Mouse (Mus musculus) urinary bladder, adult 2 months (tissue): Measurements from ENCODE around the gene Kctd17. TPM values are rescaled to one million over a fixed set of nuclear protein-coding genes. Genes with fewer than 3 reads are reported as not detected.

Experiments used
- DNase-seq: peaks from one replicate; pipeline ENCODE4 v3.0.0; 2022; ENCODE audit warnings: low spot score
- polyA plus RNA-seq: library from polyadenylated mRNA; depleted of rRNA; stranded (reverse); fragments of >200 nt; gene quantifications from 2 replicates; pipeline ENCODE4 v1.2.3, GENCODE M21; 2012; rRNA removed

Gene Kctd17
- polyA plus RNA-seq, 1 experiment: 121 TPM

- no peak for DNase-seq
These were observed 53.2 kb downstream of the Kctd17 start for GRCm38 (mm10) chr15:78481448-78482000.

DNA sequence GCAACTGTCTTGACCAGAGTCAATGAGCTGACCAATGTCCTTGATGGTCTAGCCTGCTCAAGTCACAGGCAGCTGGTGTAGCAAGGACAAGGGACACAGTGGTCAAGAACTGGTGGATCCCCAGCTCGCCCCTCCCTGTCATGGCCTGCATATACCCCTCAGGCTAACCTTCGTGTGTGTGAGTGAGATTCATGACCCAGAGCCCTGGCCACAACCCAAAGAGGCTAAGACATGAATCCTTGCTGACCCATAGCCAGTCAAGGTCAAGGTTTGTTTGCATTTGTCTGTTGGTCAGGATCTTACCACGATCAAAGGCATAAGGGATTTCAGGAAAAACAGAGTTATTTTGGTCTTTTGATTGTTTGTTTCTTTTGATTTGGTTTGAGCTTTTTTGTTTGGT, 54.2 kb downstream of the Kctd17 start:
- no peak for DNase-seq

DNA sequence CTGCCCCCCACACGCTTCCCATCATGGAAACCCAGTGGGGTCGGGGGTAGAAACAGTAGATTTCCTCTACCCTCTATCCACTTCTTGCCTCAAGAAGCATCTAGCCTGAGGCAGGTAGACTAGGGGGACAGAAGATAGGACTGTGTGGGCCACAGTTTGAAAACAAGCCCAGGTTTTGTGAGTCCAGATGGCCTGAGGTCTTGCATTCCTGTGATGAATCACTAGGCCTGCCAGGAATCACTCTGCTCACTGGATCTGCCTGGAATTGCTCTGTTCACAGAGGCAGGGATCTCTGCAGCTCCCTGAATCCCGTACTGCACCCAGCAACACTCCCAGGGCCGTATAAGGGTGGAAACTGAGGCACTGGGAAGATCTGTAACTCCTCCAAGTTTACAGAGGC, 54.9 kb downstream of the Kctd17 start:
- DNase-seq: no peak

GRCm38 (mm10) chr15:78486564-78486963, 58.2 kb downstream of the Kctd17 start:
- no peak for DNase-seq

DNA sequence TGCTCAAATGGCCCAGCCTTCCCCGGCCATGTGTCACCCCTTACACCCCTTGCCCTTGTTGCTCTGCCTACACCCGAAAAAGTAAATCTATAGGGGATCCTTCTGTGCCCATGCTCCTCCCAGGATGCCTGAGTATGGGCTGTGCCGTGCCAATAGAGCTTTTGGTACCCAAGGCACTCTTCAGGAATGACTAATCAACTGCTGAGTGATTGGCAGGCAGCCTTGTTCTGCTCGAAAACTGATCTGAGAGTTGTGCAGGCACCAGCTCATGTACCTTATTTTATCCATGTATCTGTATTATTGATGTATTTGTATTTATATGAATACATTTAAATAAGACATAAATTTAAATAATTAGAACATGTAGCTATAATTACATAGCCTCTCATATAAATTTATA, 58.7 kb downstream of the Kctd17 start:
- DNase-seq: no peak

Other genes starting within 250 kb of the Kctd17 start
- gene Pvalb, start 222.2 kb upstream of the Kctd17 start, polyA plus RNA-seq: 0.07 TPM in 1 of 2 replicates, not detected in the other
- 14.7 and 24.4 TPM in 2 replicates for gene Ncf4, start 183.8 kb upstream of the Kctd17 start, polyA plus RNA-seq
- gene Csf2rb2, start 122.8 kb upstream of the Kctd17 start, polyA plus RNA-seq: 6.5 and 7.3 TPM in 2 replicates
- 5.9 and 6.8 TPM in 2 replicates for gene Csf2rb, start 102.8 kb upstream of the Kctd17 start, polyA plus RNA-seq
- gene Tex33, start 32.7 kb upstream of the Kctd17 start, polyA plus RNA-seq: 0.07 TPM in 1 of 2 replicates, not detected in the other
- 31.3 and 37.1 TPM in 2 replicates for gene Tst, start 22.7 kb upstream of the Kctd17 start, polyA plus RNA-seq
- gene Mpst, start 22.1 kb upstream of the Kctd17 start, polyA plus RNA-seq: 80.2 and 82.5 TPM in 2 replicates
- gene Tmprss6, start 40.1 kb downstream of the Kctd17 start, polyA plus RNA-seq: 0.56 and 0.91 TPM in 2 replicates
- 3.6 and 3.8 TPM in 2 replicates for gene Il2rb, start 66.7 kb downstream of the Kctd17 start, polyA plus RNA-seq
- 29.8 and 36.9 TPM in 2 replicates for gene C1qtnf6, start 102.9 kb downstream of the Kctd17 start, polyA plus RNA-seq
- gene Sstr3, start 116.1 kb downstream of the Kctd17 start, polyA plus RNA-seq: 0.07 and 0.11 TPM in 2 replicates
- gene Rac2, start 144.2 kb downstream of the Kctd17 start, polyA plus RNA-seq: 13.8 and 15.0 TPM in 2 replicates
- gene Cyth4, start 168.5 kb downstream of the Kctd17 start, polyA plus RNA-seq: 17.5 and 18.3 TPM in 2 replicates